Mouse (Mus musculus): ENCODE measurements around the gene Utrn. TPM values are rescaled to one million over a fixed set of nuclear protein-coding genes. Genes with fewer than 3 reads are reported as not detected.

The Utrn gene
- polyA plus RNA-seq, 1 experiment from 2014 or later = 17.6 TPM

- Histone ChIP-seq H3K9me3 (replicated peaks; ENCODE audit: control insufficient read depth, low read length, poor library complexity, severe bottlenecking) (no peaks in the 10 kb centered on the region), H3K4me2 (ENCODE audit: low read length) (peak overlapping the region; percentile 5; the same call in 1 of the 2 replicates), H3K4me1 (ENCODE audit: control insufficient read depth, insufficient read depth, low read length) (peaks cover 14% of the 10 kb centered on the region), H3K9ac (ENCODE audit: low read depth, low read length) (no peak overlapping the region), H3K36me3 (ENCODE audit: control insufficient read depth, insufficient read depth, low read length) (no peaks in the 10 kb centered on the region), H3K27me3 (ENCODE audit: control insufficient read depth, insufficient read depth, low read depth, low read length) (peaks cover 3% of the 10 kb centered on the region; the same call in 1 of the 2 replicates), H3K4me3 (ENCODE audit: low read depth, low read length) (no peak overlapping the region), H3K27ac (ENCODE audit: low read length) (no peak overlapping the region)
- WGBS = 39% methylated on average over 6 of the region's 6 CpGs
- no peak for ATAC-seq
These were observed 322.0 kb downstream of the Utrn start for GRCm38 (mm10) chr10:12547037-12547625.

- Histone ChIP-seq H3K4me3 (ENCODE audit: low read depth, low read length) (no peak overlapping the region), H3K9ac (ENCODE audit: low read depth, low read length) (no peak overlapping the region), H3K27ac (ENCODE audit: low read length) (no peak overlapping the region), H3K9me3 (replicated peaks; ENCODE audit: control insufficient read depth, low read length, poor library complexity, severe bottlenecking) (no peaks in the 10 kb centered on the region), H3K27me3 (ENCODE audit: control insufficient read depth, insufficient read depth, low read depth, low read length) (peaks cover 3% of the 10 kb centered on the region; the same call in 1 of the 2 replicates), H3K36me3 (ENCODE audit: control insufficient read depth, insufficient read depth, low read length) (no peaks in the 10 kb centered on the region), H3K4me2 (ENCODE audit: low read length) (no peak overlapping the region), H3K4me1 (ENCODE audit: control insufficient read depth, insufficient read depth, low read length) (peaks cover 11% of the 10 kb centered on the region)
- WGBS = 89% methylated on average over 2 of the region's 2 CpGs
- no peak for ATAC-seq
These were observed 323.7 kb downstream of the Utrn start for GRCm38 (mm10) chr10:12545440-12545839.

GRCm38 (mm10) chr10:12541757-12542156 lies 327.4 kb downstream of the Utrn start:
- no peak for ATAC-seq
- H3K27ac ChIP-seq (ENCODE audit: low read length) = no peak overlapping the region
- no peaks in the 10 kb centered on the region for H3K27me3 ChIP-seq (ENCODE audit: control insufficient read depth, insufficient read depth, low read depth, low read length)
- H3K36me3 ChIP-seq (ENCODE audit: control insufficient read depth, insufficient read depth, low read length) = no peaks in the 10 kb centered on the region
- no peaks in the 10 kb centered on the region for H3K9me3 ChIP-seq (replicated peaks; ENCODE audit: control insufficient read depth, low read length, poor library complexity, severe bottlenecking)
- no peak overlapping the region for H3K4me2 ChIP-seq (ENCODE audit: low read length)
- H3K4me3 ChIP-seq (ENCODE audit: low read depth, low read length) = no peak overlapping the region
- no peaks in the 10 kb centered on the region for H3K4me1 ChIP-seq (ENCODE audit: control insufficient read depth, insufficient read depth, low read length)
- H3K9ac ChIP-seq (ENCODE audit: low read depth, low read length) = no peak overlapping the region
- 78% methylated on average over 1 of the region's 1 CpGs for WGBS

GRCm38 (mm10) chr10:12535272-12535671 lies 333.9 kb downstream of the Utrn start:
- H3K4me1 ChIP-seq (ENCODE audit: control insufficient read depth, insufficient read depth, low read length) = no peaks in the 10 kb centered on the region
- H3K27me3 ChIP-seq (ENCODE audit: control insufficient read depth, insufficient read depth, low read depth, low read length) = no peaks in the 10 kb centered on the region
- no peaks in the 10 kb centered on the region for H3K36me3 ChIP-seq (ENCODE audit: control insufficient read depth, insufficient read depth, low read length)
- ATAC-seq = no peak
- H3K4me2 ChIP-seq (ENCODE audit: low read length) = no peak overlapping the region
- no peak overlapping the region for H3K9ac ChIP-seq (ENCODE audit: low read depth, low read length)
- no peak overlapping the region for H3K4me3 ChIP-seq (ENCODE audit: low read depth, low read length)
- H3K27ac ChIP-seq (ENCODE audit: low read length) = no peak overlapping the region
- 94% methylated on average over 1 of the region's 1 CpGs for WGBS
- H3K9me3 ChIP-seq (replicated peaks; ENCODE audit: control insufficient read depth, low read length, poor library complexity, severe bottlenecking) = no peaks in the 10 kb centered on the region

GRCm38 (mm10) chr10:12534801-12535200 lies 334.4 kb downstream of the Utrn start:
- Histone ChIP-seq H3K27me3 (ENCODE audit: control insufficient read depth, insufficient read depth, low read depth, low read length) (no peaks in the 10 kb centered on the region), H3K27ac (ENCODE audit: low read length) (no peak overlapping the region), H3K4me3 (ENCODE audit: low read depth, low read length) (no peak overlapping the region), H3K9ac (ENCODE audit: low read depth, low read length) (no peak overlapping the region), H3K4me2 (ENCODE audit: low read length) (no peak overlapping the region), H3K4me1 (ENCODE audit: control insufficient read depth, insufficient read depth, low read length) (no peaks in the 10 kb centered on the region), H3K9me3 (replicated peaks; ENCODE audit: control insufficient read depth, low read length, poor library complexity, severe bottlenecking) (no peaks in the 10 kb centered on the region), H3K36me3 (ENCODE audit: control insufficient read depth, insufficient read depth, low read length) (no peaks in the 10 kb centered on the region)
- WGBS = 66% methylated on average over 3 of the region's 3 CpGs
- ATAC-seq = no peak

- Histone ChIP-seq H3K9ac (ENCODE audit: low read depth, low read length) (no peak overlapping the region), H3K4me2 (ENCODE audit: low read length) (no peak overlapping the region), H3K36me3 (ENCODE audit: control insufficient read depth, insufficient read depth, low read length) (no peaks in the 10 kb centered on the region), H3K27me3 (ENCODE audit: control insufficient read depth, insufficient read depth, low read depth, low read length) (no peaks in the 10 kb centered on the region), H3K9me3 (replicated peaks; ENCODE audit: control insufficient read depth, low read length, poor library complexity, severe bottlenecking) (no peaks in the 10 kb centered on the region), H3K27ac (ENCODE audit: low read length) (no peak overlapping the region), H3K4me1 (ENCODE audit: control insufficient read depth, insufficient read depth, low read length) (no peaks in the 10 kb centered on the region), H3K4me3 (ENCODE audit: low read depth, low read length) (no peak overlapping the region)
- WGBS = 95% methylated on average over 3 of the region's 3 CpGs
- no peak for ATAC-seq
These were observed 334.9 kb downstream of the Utrn start for GRCm38 (mm10) chr10:12534301-12534700.

GRCm38 (mm10) chr10:12522078-12522477 lies 347.1 kb downstream of the Utrn start:
- no peaks in the 10 kb centered on the region for H3K36me3 ChIP-seq (ENCODE audit: control insufficient read depth, insufficient read depth, low read length)
- no peak overlapping the region for H3K4me3 ChIP-seq (ENCODE audit: low read depth, low read length)
- ATAC-seq = no peak
- no peak overlapping the region for H3K9ac ChIP-seq (ENCODE audit: low read depth, low read length)
- H3K27me3 ChIP-seq (ENCODE audit: control insufficient read depth, insufficient read depth, low read depth, low read length) = no peaks in the 10 kb centered on the region
- H3K9me3 ChIP-seq (replicated peaks; ENCODE audit: control insufficient read depth, low read length, poor library complexity, severe bottlenecking) = no peaks in the 10 kb centered on the region
- no peak overlapping the region for H3K4me2 ChIP-seq (ENCODE audit: low read length)
- H3K27ac ChIP-seq (ENCODE audit: low read length) = no peak overlapping the region
- H3K4me1 ChIP-seq (ENCODE audit: control insufficient read depth, insufficient read depth, low read length) = no peaks in the 10 kb centered on the region
- WGBS = 92% methylated on average over 1 of the region's 1 CpGs

- Histone ChIP-seq H3K27ac (ENCODE audit: low read length) (no peak overlapping the region), H3K36me3 (ENCODE audit: control insufficient read depth, insufficient read depth, low read length) (no peaks in the 10 kb centered on the region), H3K9ac (ENCODE audit: low read depth, low read length) (no peak overlapping the region), H3K9me3 (replicated peaks; ENCODE audit: control insufficient read depth, low read length, poor library complexity, severe bottlenecking) (no peaks in the 10 kb centered on the region), H3K27me3 (ENCODE audit: control insufficient read depth, insufficient read depth, low read depth, low read length) (no peaks in the 10 kb centered on the region), H3K4me3 (ENCODE audit: low read depth, low read length) (no peak overlapping the region), H3K4me1 (ENCODE audit: control insufficient read depth, insufficient read depth, low read length) (no peaks in the 10 kb centered on the region), H3K4me2 (ENCODE audit: low read length) (no peak overlapping the region)
- WGBS = 92% methylated on average over 3 of the region's 3 CpGs
- ATAC-seq = no peak
These were observed 351.0 kb downstream of the Utrn start for GRCm38 (mm10) chr10:12518162-12518561.

- Histone ChIP-seq H3K9me3 (replicated peaks; ENCODE audit: control insufficient read depth, low read length, poor library complexity, severe bottlenecking) (no peaks in the 10 kb centered on the region), H3K36me3 (ENCODE audit: control insufficient read depth, insufficient read depth, low read length) (no peaks in the 10 kb centered on the region), H3K9ac (ENCODE audit: low read depth, low read length) (no peak overlapping the region), H3K27ac (ENCODE audit: low read length) (no peak overlapping the region), H3K4me3 (ENCODE audit: low read depth, low read length) (no peak overlapping the region), H3K4me2 (ENCODE audit: low read length) (no peak overlapping the region), H3K27me3 (ENCODE audit: control insufficient read depth, insufficient read depth, low read depth, low read length) (no peaks in the 10 kb centered on the region), H3K4me1 (ENCODE audit: control insufficient read depth, insufficient read depth, low read length) (no peaks in the 10 kb centered on the region)
- 95% methylated on average over 7 of the region's 7 CpGs for WGBS
- ATAC-seq = no peak
These were observed 363.6 kb downstream of the Utrn start for GRCm38 (mm10) chr10:12505568-12505967.
